24 mouse cellular contexts compared by ENCODE assay signal in genomic region chr7:48754415-48754974, GRCm38 (mm10). TPM values are rescaled to one million over a fixed set of nuclear protein-coding genes. Genes with fewer than 3 reads are reported as not detected.
DNase-seq lines count a peak whose midpoint lies in the region; ATAC-seq and TF ChIP-seq lines count a peak whose summit lies in the region.
"Had no signal": no experiment of that assay in that cellular context is flagged by ENCODE, and none has a peak within 500 bp of the region (broad histone marks: within the 10 kb centered on the region; RNA-seq: fewer than 3 reads in every experiment).

No protein-coding gene starts in this region.

- no peak for TF ChIP-seq EP300 in stomach, postnatal 0 days (optimal IDR thresholded peaks at IDR 0.05)

- H3K9ac ChIP-seq in midbrain, embryonic 11.5 days (ENCODE audit: low read length) = no peak overlapping the region
- no peak overlapping the region for H3K9ac ChIP-seq in midbrain, embryonic 16.5 days (ENCODE audit: low read depth, low read length)
- H3K9ac ChIP-seq in intestine, embryonic 15.5 days = no peak overlapping the region
- no peak overlapping the region for H3K9ac ChIP-seq in intestine, postnatal 0 days (ENCODE audit: low read depth, low read length)
- no peak overlapping the region for H3K9ac ChIP-seq in stomach, postnatal 0 days (ENCODE audit: low read length)
- H3K9ac ChIP-seq in forebrain, embryonic 13.5 days = no peak overlapping the region
- H3K9ac ChIP-seq: embryonic facial prominence, embryonic 13.5 days; embryonic facial prominence, embryonic 15.5 days; forebrain, embryonic 12.5 days; forebrain, embryonic 15.5 days had no signal

- no peak for TF ChIP-seq CTCF in intestine, postnatal 0 days (IDR thresholded peaks at IDR 0.05; ENCODE audit: low read depth)
- TF ChIP-seq CTCF in stomach, postnatal 0 days (IDR thresholded peaks at IDR 0.05; ENCODE audit: low read depth) = no peak

- H3K4me1 ChIP-seq in midbrain, embryonic 11.5 days (ENCODE audit: control insufficient read depth, insufficient read depth, low read length) = no peaks in the 10 kb centered on the region
- peaks cover 4% of the 10 kb centered on the region; the same call in 1 of the 2 replicates for H3K4me1 ChIP-seq in midbrain, embryonic 16.5 days (ENCODE audit: control insufficient read depth, insufficient read depth, low read length)
- no peaks in the 10 kb centered on the region for H3K4me1 ChIP-seq in intestine, embryonic 15.5 days (replicated peaks)
- H3K4me1 ChIP-seq in intestine, postnatal 0 days (replicated peaks; ENCODE audit: control insufficient read depth, insufficient read depth, low read length) = peaks cover 7% of the 10 kb centered on the region
- H3K4me1 ChIP-seq in stomach, postnatal 0 days (replicated peaks; ENCODE audit: control insufficient read depth, insufficient read depth) = no peaks in the 10 kb centered on the region
- H3K4me1 ChIP-seq in forebrain, embryonic 13.5 days = peaks cover 4% of the 10 kb centered on the region; the same call in 1 of the 2 replicates

- no peak overlapping the region for H3K4me2 ChIP-seq in midbrain, embryonic 11.5 days
- no peak overlapping the region for H3K4me2 ChIP-seq in midbrain, embryonic 16.5 days (ENCODE audit: low read length)
- H3K4me2 ChIP-seq in intestine, embryonic 15.5 days (replicated peaks) = no peak overlapping the region
- 0 out of 2 replicates have a peak overlapping the region, but pooled peaks have one; percentile 17 for H3K4me2 ChIP-seq in intestine, postnatal 0 days (replicated peaks; ENCODE audit: low read depth)
- no peak overlapping the region for H3K4me2 ChIP-seq in stomach, postnatal 0 days (replicated peaks; ENCODE audit: low read depth)
- no peak overlapping the region for H3K4me2 ChIP-seq in forebrain, embryonic 13.5 days
- H3K4me2 ChIP-seq: embryonic facial prominence, embryonic 13.5 days; embryonic facial prominence, embryonic 15.5 days; forebrain, embryonic 12.5 days; forebrain, embryonic 15.5 days had no signal

- H3K4me3 ChIP-seq in midbrain, embryonic 11.5 days (ENCODE audit: low read depth, low read length) = no peak overlapping the region
- H3K4me3 ChIP-seq in midbrain, embryonic 16.5 days (ENCODE audit: low read depth, low read length) = no peak overlapping the region
- no peak overlapping the region for H3K4me3 ChIP-seq in intestine, embryonic 15.5 days (replicated peaks)
- H3K4me3 ChIP-seq in intestine, postnatal 0 days (ENCODE audit: low read depth, low read length) = no peak overlapping the region
- no peak overlapping the region for H3K4me3 ChIP-seq in stomach, postnatal 0 days (ENCODE audit: low read depth, low read length)
- H3K4me3 ChIP-seq in forebrain, embryonic 13.5 days = no peak overlapping the region
- H3K4me3 ChIP-seq: embryonic facial prominence, embryonic 13.5 days; embryonic facial prominence, embryonic 15.5 days; erythroblast, embryonic 14.5 days; forebrain, embryonic 10.5 days; forebrain, embryonic 12.5 days; forebrain, embryonic 15.5 days had no signal

- DNase-seq in midbrain, embryonic 11.5 days (ENCODE audit: low spot score, missing footprints) = peak; percentile 75
- DNase-seq in stomach, postnatal 0 days (ENCODE audit: low spot score) = no peak
- DNase-seq in gastrocnemius, postnatal 10 days = no peak
- DNase-seq in gastrocnemius, adult 18-20 months (ENCODE audit: low spot score) = no peak
- DNase-seq: adrenal gland, adult 2 months; adrenal gland, postnatal 10 days; adrenal gland, postnatal 25 days; cerebellum, adult 11 months; cerebellum, adult 18-20 months; cerebellum, adult 8-10 months; cerebellum, adult 9-11 months; cerebellum, postnatal 14 days; cerebellum, postnatal 36 days; embryo, embryonic 11 days had no signal

- no peak overlapping the region for H3K27ac ChIP-seq in midbrain, embryonic 11.5 days (ENCODE audit: low read depth, low read length)
- no peak overlapping the region for H3K27ac ChIP-seq in midbrain, embryonic 16.5 days (ENCODE audit: low read length)
- H3K27ac ChIP-seq in intestine, embryonic 15.5 days = peak overlapping the region; percentile 45; the same call in 1 of the 2 replicates
- H3K27ac ChIP-seq in intestine, postnatal 0 days (ENCODE audit: low read depth, low read length) = peak overlapping the region; percentile 85
- peak overlapping the region; percentile 36; the same call in 1 of the 2 replicates for H3K27ac ChIP-seq in stomach, postnatal 0 days (replicated peaks)
- no peak overlapping the region for H3K27ac ChIP-seq in forebrain, embryonic 13.5 days
- H3K27ac ChIP-seq: embryonic facial prominence, embryonic 13.5 days; embryonic facial prominence, embryonic 15.5 days; forebrain, embryonic 10.5 days; forebrain, embryonic 12.5 days; forebrain, embryonic 15.5 days had no signal

- no peak for ATAC-seq in midbrain, embryonic 11.5 days (ENCODE audit: low FRiP score)
- ATAC-seq in midbrain, embryonic 16.5 days = no peak
- ATAC-seq in intestine, embryonic 15.5 days = peak; percentile 67
- ATAC-seq in intestine, postnatal 0 days = peak; percentile 69
- ATAC-seq in stomach, postnatal 0 days (ENCODE audit: low FRiP score, low TSS enrichment) = no peak
- no peak for ATAC-seq in forebrain, embryonic 13.5 days
- ATAC-seq: forebrain, embryonic 15.5 days had no signal

- H3K36me3 ChIP-seq in midbrain, embryonic 11.5 days (ENCODE audit: control insufficient read depth, insufficient read depth, low read length) = no peaks in the 10 kb centered on the region
- H3K36me3 ChIP-seq in midbrain, embryonic 16.5 days (ENCODE audit: control insufficient read depth, insufficient read depth, low read length) = no peaks in the 10 kb centered on the region
- H3K36me3 ChIP-seq in intestine, embryonic 15.5 days = no peaks in the 10 kb centered on the region
- no peaks in the 10 kb centered on the region for H3K36me3 ChIP-seq in intestine, postnatal 0 days (ENCODE audit: control insufficient read depth, insufficient read depth)
- H3K36me3 ChIP-seq in stomach, postnatal 0 days (ENCODE audit: control insufficient read depth, insufficient read depth, low read length) = no peaks in the 10 kb centered on the region
- no peaks in the 10 kb centered on the region for H3K36me3 ChIP-seq in forebrain, embryonic 13.5 days (ENCODE audit: poor library complexity, severe bottlenecking)
- H3K36me3 ChIP-seq: embryonic facial prominence, embryonic 13.5 days; embryonic facial prominence, embryonic 15.5 days; forebrain, embryonic 10.5 days; forebrain, embryonic 12.5 days; forebrain, embryonic 15.5 days had no signal

- 89% methylated on average over 3 of the region's 3 CpGs for WGBS in midbrain, embryonic 11.5 days
- WGBS in midbrain, embryonic 16.5 days = 97% methylated on average over 3 of the region's 3 CpGs
- WGBS in intestine, embryonic 15.5 days = 62% methylated on average over 3 of the region's 3 CpGs
- WGBS in intestine, postnatal 0 days = 36% methylated on average over 3 of the region's 3 CpGs
- WGBS in stomach, postnatal 0 days = 58% methylated on average over 3 of the region's 3 CpGs
- 84% methylated on average over 3 of the region's 3 CpGs for WGBS in forebrain, embryonic 13.5 days

- no peaks in the 10 kb centered on the region for H3K27me3 ChIP-seq in midbrain, embryonic 11.5 days (ENCODE audit: control insufficient read depth, insufficient read depth, low read length)
- H3K27me3 ChIP-seq in midbrain, embryonic 16.5 days (ENCODE audit: control insufficient read depth, insufficient read depth, low read depth, low read length) = no peaks in the 10 kb centered on the region
- H3K27me3 ChIP-seq in intestine, embryonic 15.5 days (replicated peaks) = no peaks in the 10 kb centered on the region
- no peaks in the 10 kb centered on the region for H3K27me3 ChIP-seq in intestine, postnatal 0 days (replicated peaks; ENCODE audit: control insufficient read depth, insufficient read depth, low read length)
- H3K27me3 ChIP-seq in stomach, postnatal 0 days (ENCODE audit: control insufficient read depth, insufficient read depth, low read length) = no peaks in the 10 kb centered on the region
- H3K27me3 ChIP-seq in forebrain, embryonic 13.5 days = no peaks in the 10 kb centered on the region
- H3K27me3 ChIP-seq: embryonic facial prominence, embryonic 13.5 days; embryonic facial prominence, embryonic 15.5 days; forebrain, embryonic 12.5 days; forebrain, embryonic 15.5 days had no signal

- H3K9me3 ChIP-seq in midbrain, embryonic 11.5 days (ENCODE audit: control insufficient read depth, low read length) = no peaks in the 10 kb centered on the region
- H3K9me3 ChIP-seq in midbrain, embryonic 16.5 days (replicated peaks; ENCODE audit: control insufficient read depth, low read length, poor library complexity, severe bottlenecking) = no peaks in the 10 kb centered on the region
- no peaks in the 10 kb centered on the region for H3K9me3 ChIP-seq in intestine, embryonic 15.5 days
- H3K9me3 ChIP-seq in intestine, postnatal 0 days (ENCODE audit: control insufficient read depth) = no peaks in the 10 kb centered on the region
- no peaks in the 10 kb centered on the region for H3K9me3 ChIP-seq in stomach, postnatal 0 days (ENCODE audit: control insufficient read depth, low read length)
- H3K9me3 ChIP-seq in forebrain, embryonic 13.5 days (replicated peaks) = no peaks in the 10 kb centered on the region
- H3K9me3 ChIP-seq: embryonic facial prominence, embryonic 13.5 days; embryonic facial prominence, embryonic 15.5 days; forebrain, embryonic 10.5 days; forebrain, embryonic 12.5 days; forebrain, embryonic 15.5 days had no signal

RNA-seq across cellular contexts. Expression of gene Zdhhc13, which starts 34.3 kb away (rescaled TPM):
- polyA plus RNA-seq in midbrain, embryonic 11.5 days (2014; fragmentation: Nextera tagmentation; extraction: Ambion mirVana) = 37.4 and 43.1 TPM in 2 replicates
- 38.8 and 40.9 TPM in 2 replicates for polyA plus RNA-seq in midbrain, embryonic 16.5 days (2015; fragmentation: Nextera tagmentation; extraction: Ambion mirVana)
- polyA plus RNA-seq in intestine, embryonic 15.5 days (2015; fragmentation: Nextera tagmentation; extraction: Ambion mirVana) = 39.5 and 41.5 TPM in 2 replicates
- polyA plus RNA-seq in intestine, postnatal 0 days (2015; fragmentation: Nextera tagmentation; extraction: Ambion mirVana) = 25.2 and 29.8 TPM in 2 replicates
- polyA plus RNA-seq in stomach, postnatal 0 days (2015; fragmentation: Nextera tagmentation; extraction: Ambion mirVana) = 33.3 and 34.0 TPM in 2 replicates
- 1 to 10 TPM; 5.1 to 5.9 TPM for total RNA-seq in gastrocnemius, postnatal 10 days (2021)
- polyA plus RNA-seq in forebrain, embryonic 13.5 days (2015; fragmentation: Nextera tagmentation; extraction: Ambion mirVana) = 38.5 and 42.3 TPM in 2 replicates
- total RNA-seq in gastrocnemius, adult 18-20 months (2021) = 1 to 10 TPM; 4.0 to 4.5 TPM

Comparison
In these comparisons a context has a peak if more than half of its experiments do, and no peak if none do; other contexts are left out.
1. ATAC-seq: peak in intestine, embryonic 15.5 days (single experiment) and intestine, postnatal 0 days (single experiment); none in midbrain, embryonic 11.5 days (single experiment), midbrain, embryonic 16.5 days (single experiment), stomach, postnatal 0 days (single experiment) and forebrain, embryonic 13.5 days (single experiment).
2. H3K27ac ChIP-seq: peak in intestine, embryonic 15.5 days (single experiment), intestine, postnatal 0 days (single experiment) and stomach, postnatal 0 days (single experiment); none in midbrain, embryonic 11.5 days (single experiment), midbrain, embryonic 16.5 days (single experiment) and forebrain, embryonic 13.5 days (single experiment).